Mouse (Mus musculus) thymus, adult 2 months (tissue): ENCODE measurements at regions not wholly inside any gene's neighbourhood (a gene's known extent, or its start where the extent isn't known, plus 50 kb on each side); places are given as distances from the start of the nearest gene placed in this dataset.

Experiments used
- CTCF ChIP-seq: fragments of 200-500 bp; IDR thresholded peaks from 2 replicates; pipeline ENCODE4 v1.5.1; 2012; ENCODE audit warnings: mild to moderate bottlenecking, control low read depth, low read length, moderate library complexity, borderline replicate concordance; ENCODE audit not compliant: control insufficient read depth, poor library complexity, insufficient read depth; ENCODE audit errors: extremely low read depth
- POLR2A ChIP-seq: fragments of 200-500 bp; IDR thresholded peaks from 2 replicates; pipeline ENCODE4 v1.6.1; 2012; ENCODE audit warnings: mild to moderate bottlenecking, low read length, control low read depth, moderate library complexity; ENCODE audit not compliant: control insufficient read depth, poor library complexity, insufficient read depth; ENCODE audit errors: extremely low read depth

- TF ChIP-seq CTCF (no peak), POLR2A (no peak)
These were observed 164.8 kb downstream of the Gm26897 start for GRCm38 (mm10) chr5:111898482-111898881.
